Mouse (Mus musculus) midbrain, embryonic 13.5 days (tissue): ENCODE results near the gene Ptgis. TPM values are rescaled to one million over a fixed set of nuclear protein-coding genes. Genes with fewer than 3 reads are reported as not detected.
A peak's percentile ranks its signal among the peaks of the same experiment; 100 is the strongest.

Experiments used
- ATAC-seq: fragments of 200-750 bp; cut with Nextera tagmentation; 2 replicates; pipeline ENCODE4 v1.8.0; 2017; ENCODE audit warnings: mild to moderate bottlenecking, moderate TSS enrichment, moderate library complexity
- H3K27ac ChIP-seq: fragments of 300-500 bp; sonication (generic); 2 replicates; pipeline ENCODE4 v1.5.1; 2015; ENCODE audit warnings: inconsistent platforms, mild to moderate bottlenecking, moderate library complexity
- H3K27me3 ChIP-seq: fragments of 300-500 bp; sonication (generic); 2 replicates; pipeline ENCODE4 v1.6.1; 2015; ENCODE audit warnings: mild to moderate bottlenecking, inconsistent platforms
- H3K36me3 ChIP-seq: fragments of 300-500 bp; sonication (generic); 2 replicates; pipeline ENCODE4 v1.6.1; 2015; ENCODE audit warnings: mild to moderate bottlenecking, inconsistent platforms
- H3K4me1 ChIP-seq: fragments of 300-500 bp; sonication (generic); replicated peaks from 2 replicates; pipeline ENCODE4 v1.6.1; 2015; ENCODE audit warnings: inconsistent platforms
- H3K4me2 ChIP-seq: fragments of 300-500 bp; sonication (generic); replicated peaks from 2 replicates; pipeline ENCODE4 v1.6.1; 2015; ENCODE audit warnings: moderate library complexity, mild to moderate bottlenecking, inconsistent platforms
- H3K4me3 ChIP-seq: fragments of 300-500 bp; sonication (generic); replicated peaks from 2 replicates; pipeline ENCODE4 v1.5.1; 2015; ENCODE audit warnings: mild to moderate bottlenecking, inconsistent platforms
- H3K9ac ChIP-seq: fragments of 300-500 bp; sonication (generic); replicated peaks from 2 replicates; pipeline ENCODE4 v1.6.1; 2015; ENCODE audit warnings: mild to moderate bottlenecking, inconsistent platforms
- H3K9me3 ChIP-seq: fragments of 300-500 bp; sonication (generic); 2 replicates; pipeline ENCODE4 v1.6.1; 2016; ENCODE audit warnings: mild to moderate bottlenecking, inconsistent platforms
- WGBS: fragments of 180-500 bp; shearing (Covaris S2); methylation state at CpG from one replicate; pipeline ENCODE4 v1.1.7; 2015; 5-methylcytosine and 5-hydroxymethylcytosine counted together
- polyA plus RNA-seq: library from polyadenylated mRNA; unstranded; fragments of >200 nt; fragmentation: Nextera tagmentation; extraction: Ambion mirVana; gene quantifications from 2 replicates; pipeline ENCODE4 v1.2.1, GENCODE M21; 2015

The Ptgis gene
- polyA plus RNA-seq, 1 experiment from 2014 or later: 4.5 TPM

DNA sequence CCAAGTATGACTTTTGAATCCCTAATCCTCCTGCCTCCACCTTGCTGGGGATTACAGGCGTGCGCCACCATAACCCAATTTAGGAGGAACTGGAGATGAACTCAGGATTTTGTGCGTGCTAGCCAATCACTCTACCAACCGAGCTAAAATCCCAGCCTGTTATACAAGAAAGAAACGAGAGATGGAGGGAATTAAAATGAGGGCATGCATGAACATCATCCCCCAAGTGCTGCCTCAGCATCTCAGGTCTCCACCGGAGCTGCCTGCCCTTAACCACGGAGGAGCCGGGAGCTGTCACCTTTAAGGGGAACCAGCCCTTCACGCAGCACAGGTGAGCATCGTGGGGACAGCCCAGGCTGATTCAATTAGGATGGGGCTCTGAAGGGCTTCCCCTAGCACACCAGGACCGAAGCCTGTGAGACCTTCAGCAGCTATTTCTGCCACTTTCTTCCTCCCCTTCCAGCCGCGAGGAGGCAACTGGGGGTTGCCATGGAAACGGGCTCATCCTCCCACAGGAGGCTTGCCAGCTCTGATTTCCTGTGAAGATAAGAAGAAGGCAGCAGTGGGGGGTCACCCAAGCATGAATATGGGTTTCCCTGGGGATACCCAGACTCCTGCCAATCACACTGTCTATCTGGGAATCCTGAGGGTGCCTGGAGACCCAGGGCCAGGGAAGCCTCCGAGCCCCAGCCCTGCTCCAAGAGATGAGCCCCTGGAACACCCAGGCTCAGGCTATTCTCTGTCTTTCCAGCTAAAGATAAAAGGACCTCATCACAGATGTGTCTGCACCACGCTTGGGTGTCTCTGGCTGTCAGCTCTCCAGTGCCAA, 38.7 kb downstream of the Ptgis start:
- Histone ChIP-seq H3K4me1 (peaks cover 31% of the 10 kb centered on the region), H3K27me3 (no peaks in the 10 kb centered on the region), H3K9ac (0 out of 2 replicates have a peak overlapping the region, but pooled peaks have one; percentile 10), H3K4me3 (no peak overlapping the region), H3K27ac (peak overlapping the region; percentile 91), H3K36me3 (no peaks in the 10 kb centered on the region), H3K9me3 (no peaks in the 10 kb centered on the region), H3K4me2 (peak overlapping the region; percentile 38)
- 16% methylated on average over 16 of the region's 16 CpGs for WGBS
- peak; percentile 75 for ATAC-seq

- Histone ChIP-seq H3K4me3 (no peak overlapping the region), H3K36me3 (no peaks in the 10 kb centered on the region), H3K9me3 (no peaks in the 10 kb centered on the region), H3K27ac (no peak overlapping the region), H3K9ac (no peak overlapping the region), H3K4me2 (no peak overlapping the region), H3K27me3 (no peaks in the 10 kb centered on the region), H3K4me1 (peaks cover 31% of the 10 kb centered on the region)
- WGBS: 64% methylated on average over 13 of the region's 13 CpGs
- no peak for ATAC-seq
Observed at GRCm38 (mm10) chr2:167198660-167199427, 41.6 kb downstream of the Ptgis start.

DNA sequence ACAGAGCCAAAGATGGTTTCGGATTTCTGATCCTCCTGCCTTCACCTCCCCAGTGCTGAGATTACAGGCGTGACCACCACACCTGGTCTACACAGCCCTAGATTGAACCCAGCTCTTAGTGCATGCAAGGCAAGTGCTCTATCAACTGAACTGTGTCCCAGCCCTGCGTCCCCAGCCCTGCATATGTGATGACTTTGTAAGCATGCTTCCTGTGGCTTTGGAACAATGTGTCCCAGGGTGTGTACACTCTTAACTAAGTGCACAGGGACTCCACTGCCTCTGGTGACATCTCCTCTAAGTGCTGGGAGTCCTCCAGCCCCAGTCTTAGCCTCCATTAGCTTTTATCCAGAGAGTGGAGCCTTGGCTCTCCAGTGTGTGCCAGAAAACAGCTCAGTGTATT, 47.0 kb downstream of the Ptgis start:
- Histone ChIP-seq H3K36me3 (no peaks in the 10 kb centered on the region), H3K4me3 (no peak overlapping the region), H3K4me1 (peaks cover 22% of the 10 kb centered on the region), H3K4me2 (no peak overlapping the region), H3K9ac (no peak overlapping the region), H3K27ac (no peak overlapping the region), H3K27me3 (peaks cover 26% of the 10 kb centered on the region), H3K9me3 (no peaks in the 10 kb centered on the region)
- no peak for ATAC-seq
- WGBS: 78% methylated on average over 3 of the region's 3 CpGs

GRCm38 (mm10) chr2:167190076-167190399, 50.4 kb downstream of the Ptgis start, which contains the start of gene Kcnb1:
Gene Kcnb1, minus strand, starts transcription at chr2:167190155.
- Histone ChIP-seq H3K9me3 (no peaks in the 10 kb centered on the region), H3K36me3 (0 out of 2 replicates have a peak, but pooled peaks cover 2% of the 10 kb centered on the region), H3K27me3 (peaks cover 39% of the 10 kb centered on the region), H3K4me1 (peaks cover 43% of the 10 kb centered on the region), H3K4me3 (peak within 1 kb of the TSS; percentile 59), H3K4me2 (peak within 1 kb of the TSS; percentile 82), H3K9ac (peak within 1 kb of the TSS; percentile 73), H3K27ac (0 out of 2 replicates have a peak within 1 kb of the TSS, but pooled peaks have one; percentile 30)
- WGBS: under 1% methylated on average over 41 of the region's 41 CpGs
- ATAC-seq: peak; percentile 89

DNA sequence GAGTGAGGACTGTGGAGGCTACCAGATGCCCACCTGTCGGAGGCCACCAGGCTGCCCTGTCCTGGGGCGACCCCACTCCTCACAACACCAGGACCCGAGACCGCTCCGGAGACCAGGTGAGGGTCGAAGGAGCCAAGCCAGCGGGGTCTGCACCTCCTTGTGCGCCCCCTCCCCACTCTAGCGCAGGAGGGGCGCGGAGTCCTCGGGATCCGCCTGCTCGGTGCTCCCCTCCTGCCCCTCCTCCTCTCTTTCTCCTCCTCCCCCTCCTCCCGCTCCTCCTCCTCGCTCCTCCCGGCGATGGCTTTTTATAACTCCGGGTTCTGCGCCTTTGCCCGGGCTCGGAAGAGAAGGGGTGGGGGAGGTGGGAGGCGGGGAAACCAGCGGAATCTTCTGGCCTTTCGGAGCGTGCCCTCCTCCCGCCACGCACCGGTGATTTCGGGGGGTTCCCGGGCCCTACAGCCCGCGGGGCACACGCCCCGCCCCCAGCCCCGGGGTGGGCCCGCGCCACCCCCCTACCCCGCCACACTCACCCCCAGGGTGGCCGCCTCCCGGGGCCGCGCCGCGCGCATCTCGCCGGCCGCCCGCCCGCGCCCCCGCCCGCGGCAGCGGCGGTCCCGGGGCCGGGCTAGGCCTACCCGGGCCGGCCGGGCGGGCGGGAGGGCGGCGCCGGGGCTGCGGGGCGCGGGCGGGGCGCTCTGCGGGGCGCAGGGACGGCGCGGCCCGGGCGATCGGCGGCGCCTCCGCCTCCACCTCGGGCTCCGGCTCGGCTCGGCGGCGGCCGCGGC, 50.9 kb downstream of the Ptgis start:
- Histone ChIP-seq H3K4me1 (peaks cover 47% of the 10 kb centered on the region), H3K36me3 (peaks cover 2% of the 10 kb centered on the region; the same call in 1 of the 2 replicates), H3K9ac (peak overlapping the region; percentile 73), H3K27me3 (peaks cover 39% of the 10 kb centered on the region), H3K4me2 (peak overlapping the region; percentile 82), H3K4me3 (peak overlapping the region; percentile 59), H3K9me3 (no peaks in the 10 kb centered on the region), H3K27ac (0 out of 2 replicates have a peak overlapping the region, but pooled peaks have one; percentile 30)
- peak; percentile 74; the same call in 1 of the 2 replicates for ATAC-seq
- 1% methylated on average over 36 of the region's 91 CpGs for WGBS

- H3K4me2 ChIP-seq: peak overlapping the region; percentile 82
- H3K9ac ChIP-seq: peak overlapping the region; percentile 73
- 13% methylated on average over 76 of the region's 83 CpGs for WGBS
- peaks cover 47% of the 10 kb centered on the region for H3K4me1 ChIP-seq
- no peaks in the 10 kb centered on the region for H3K9me3 ChIP-seq
- H3K27ac ChIP-seq: no peak overlapping the region
- peaks cover 39% of the 10 kb centered on the region for H3K27me3 ChIP-seq
- H3K36me3 ChIP-seq: peaks cover 3% of the 10 kb centered on the region
- peak; percentile 12; the same call in 1 of the 2 replicates for ATAC-seq
- H3K4me3 ChIP-seq: peak overlapping the region; percentile 59
Observed at GRCm38 (mm10) chr2:167188315-167189207, 51.8 kb downstream of the Ptgis start.

- no peaks in the 10 kb centered on the region for H3K9me3 ChIP-seq
- no peak overlapping the region for H3K4me2 ChIP-seq
- H3K9ac ChIP-seq: no peak overlapping the region; the same call in 1 of the 2 replicates
- H3K36me3 ChIP-seq: peaks cover 10% of the 10 kb centered on the region
- no peak overlapping the region for H3K27ac ChIP-seq
- no peak for ATAC-seq
- no peak overlapping the region for H3K4me3 ChIP-seq
- peaks cover 39% of the 10 kb centered on the region for H3K27me3 ChIP-seq
- WGBS: 90% methylated on average over 5 of the region's 5 CpGs
- H3K4me1 ChIP-seq: peaks cover 47% of the 10 kb centered on the region
Observed at GRCm38 (mm10) chr2:167187119-167187518, 53.3 kb downstream of the Ptgis start.

DNA sequence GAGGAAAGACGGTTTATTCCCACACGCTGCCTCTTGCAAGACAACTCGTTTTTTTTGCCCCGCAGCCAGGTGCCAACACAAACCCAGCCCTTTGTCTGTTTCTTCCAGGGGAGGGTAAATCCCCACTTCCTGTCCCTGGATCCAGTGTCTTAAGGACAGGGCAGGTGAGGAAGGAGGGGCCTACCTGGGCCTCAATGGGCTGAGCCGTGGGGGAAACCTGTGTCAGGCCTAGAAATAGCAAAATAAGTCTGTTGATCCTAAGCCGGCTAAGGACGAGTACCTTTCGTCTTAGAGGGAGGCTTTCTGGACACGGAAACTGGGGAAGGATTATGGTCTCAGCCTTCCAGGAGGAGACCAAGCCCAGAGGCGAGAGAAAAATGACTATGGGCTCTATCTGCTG, 53.9 kb downstream of the Ptgis start:
- no peak overlapping the region for H3K4me3 ChIP-seq
- no peak overlapping the region for H3K27ac ChIP-seq
- H3K9me3 ChIP-seq: no peaks in the 10 kb centered on the region
- H3K9ac ChIP-seq: no peak overlapping the region; the same call in 1 of the 2 replicates
- peaks cover 10% of the 10 kb centered on the region for H3K36me3 ChIP-seq
- H3K4me1 ChIP-seq: peaks cover 47% of the 10 kb centered on the region
- H3K4me2 ChIP-seq: no peak overlapping the region
- ATAC-seq: no peak
- H3K27me3 ChIP-seq: peaks cover 38% of the 10 kb centered on the region
- WGBS: 45% methylated on average over 10 of the region's 10 CpGs

GRCm38 (mm10) chr2:167186003-167186402, 54.4 kb downstream of the Ptgis start:
- peaks cover 33% of the 10 kb centered on the region for H3K27me3 ChIP-seq
- H3K9me3 ChIP-seq: no peaks in the 10 kb centered on the region
- H3K4me3 ChIP-seq: no peak overlapping the region
- H3K27ac ChIP-seq: no peak overlapping the region
- no peak overlapping the region for H3K4me2 ChIP-seq
- peaks cover 44% of the 10 kb centered on the region for H3K4me1 ChIP-seq
- H3K36me3 ChIP-seq: peaks cover 10% of the 10 kb centered on the region
- WGBS: 65% methylated on average over 13 of the region's 13 CpGs
- no peak overlapping the region for H3K9ac ChIP-seq
- no peak for ATAC-seq

DNA sequence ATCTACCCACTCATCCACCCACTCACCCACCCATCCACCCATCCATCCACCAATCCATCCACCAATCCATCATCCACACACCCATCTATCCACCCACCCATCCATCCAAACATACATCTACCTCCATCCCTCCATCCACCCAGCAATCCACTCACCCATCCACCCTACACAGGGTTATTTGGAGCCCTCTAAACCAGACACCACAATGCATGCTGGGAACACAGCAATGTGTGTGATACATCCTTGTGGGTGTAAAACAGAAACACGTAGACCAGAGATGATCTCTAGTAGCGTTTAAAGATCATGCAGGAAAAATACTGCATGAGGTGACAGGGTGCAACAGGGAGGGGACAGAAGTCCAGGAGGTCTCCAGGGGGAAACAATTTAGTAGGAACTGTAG, 55.0 kb downstream of the Ptgis start:
- ATAC-seq: no peak
- 92% methylated on average over 2 of the region's 2 CpGs for WGBS
- H3K36me3 ChIP-seq: peaks cover 10% of the 10 kb centered on the region

More for the DNA sequence above, 55.0 kb downstream of the Ptgis start:
- H3K9me3 ChIP-seq: no peaks in the 10 kb centered on the region
- no peak overlapping the region for H3K4me3 ChIP-seq
- H3K4me1 ChIP-seq: peaks cover 39% of the 10 kb centered on the region
- H3K9ac ChIP-seq: no peak overlapping the region
- no peak overlapping the region for H3K27ac ChIP-seq
- peaks cover 27% of the 10 kb centered on the region for H3K27me3 ChIP-seq
- no peak overlapping the region for H3K4me2 ChIP-seq
